Mouse (Mus musculus): ENCODE results near the gene Dnmt3b. TPM values are rescaled to one million over a fixed set of nuclear protein-coding genes. Genes with fewer than 3 reads are reported as not detected.
"Not testable (repeated sequence)": the region's sequence is repeated elsewhere in the genome, so short reads cannot be mapped to it uniquely, and the experiment has no call there.

The Dnmt3b gene
- polyA plus RNA-seq, 1 experiment = not detected

- Histone ChIP-seq H3K4me1 (ENCODE audit: control insufficient read depth, insufficient read depth, low read length) (peaks cover 9% of the 10 kb centered on the region), H3K27ac (ENCODE audit: insufficient read depth, low read depth, low read length) (no peak overlapping the region), H3K4me3 (ENCODE audit: insufficient read depth, low read depth, low read length) (no peak overlapping the region)
- no peak for TF ChIP-seq POLR2A (IDR thresholded peaks at IDR 0.05; ENCODE audit: insufficient read depth, low read depth, low read length)
- no peak for TF ChIP-seq CTCF (IDR thresholded peaks at IDR 0.05; ENCODE audit: insufficient read depth, low read depth, low read length)
- whole genome bisulfite sequencing = 78% methylated on average over 3 of the region's 3 CpGs
These were observed 2.4 kb downstream of the Dnmt3b start for GRCm38 (mm10) chr2:153651681-153652080.

- 92% methylated on average over 8 of the region's 8 CpGs for WGBS
- H3K27ac ChIP-seq (ENCODE audit: insufficient read depth, low read depth, low read length); H3K4me1 ChIP-seq (ENCODE audit: control insufficient read depth, insufficient read depth, low read length); H3K4me3 ChIP-seq (ENCODE audit: insufficient read depth, low read depth, low read length): not testable (repeated sequence)
These were observed 8.4 kb downstream of the Dnmt3b start for GRCm38 (mm10) chr2:153657659-153658058.

- Histone ChIP-seq H3K4me1 (ENCODE audit: control insufficient read depth, insufficient read depth, low read length) (no peaks in the 10 kb centered on the region), H3K4me3 (ENCODE audit: insufficient read depth, low read depth, low read length) (no peak overlapping the region), H3K27ac (ENCODE audit: insufficient read depth, low read depth, low read length) (no peak overlapping the region)
- no peak for TF ChIP-seq POLR2A (IDR thresholded peaks at IDR 0.05; ENCODE audit: insufficient read depth, low read depth, low read length)
- TF ChIP-seq CTCF (IDR thresholded peaks at IDR 0.05; ENCODE audit: insufficient read depth, low read depth, low read length) = no peak
- 66% methylated on average over 3 of the region's 3 CpGs for WGBS
These were observed 11.4 kb downstream of the Dnmt3b start for GRCm38 (mm10) chr2:153660616-153661015.

- Histone ChIP-seq H3K4me1 (ENCODE audit: control insufficient read depth, insufficient read depth, low read length) (no peaks in the 10 kb centered on the region), H3K27ac (ENCODE audit: insufficient read depth, low read depth, low read length) (no peak overlapping the region), H3K4me3 (ENCODE audit: insufficient read depth, low read depth, low read length) (no peak overlapping the region)
- 80% methylated on average over 7 of the region's 7 CpGs for WGBS
- TF ChIP-seq CTCF (IDR thresholded peaks at IDR 0.05; ENCODE audit: insufficient read depth, low read depth, low read length) = no peak
- TF ChIP-seq POLR2A (IDR thresholded peaks at IDR 0.05; ENCODE audit: insufficient read depth, low read depth, low read length) = no peak
These were observed 16.2 kb downstream of the Dnmt3b start for GRCm38 (mm10) chr2:153665401-153665800.

GRCm38 (mm10) chr2:153668754-153669376 lies 19.6 kb downstream of the Dnmt3b start:
- 51% methylated on average over 7 of the region's 7 CpGs for WGBS
- H3K4me1 ChIP-seq (ENCODE audit: control insufficient read depth, insufficient read depth, low read length) = no peaks in the 10 kb centered on the region
- H3K27ac ChIP-seq (ENCODE audit: insufficient read depth, low read depth, low read length) = no peak overlapping the region
- H3K4me3 ChIP-seq (ENCODE audit: insufficient read depth, low read depth, low read length) = no peak overlapping the region
- TF ChIP-seq CTCF (IDR thresholded peaks at IDR 0.05; ENCODE audit: insufficient read depth, low read depth, low read length) (no peak), POLR2A (IDR thresholded peaks at IDR 0.05; ENCODE audit: insufficient read depth, low read depth, low read length) (no peak)

- WGBS = 49% methylated on average over 5 of the region's 5 CpGs
- no peak for TF ChIP-seq CTCF (IDR thresholded peaks at IDR 0.05; ENCODE audit: insufficient read depth, low read depth, low read length)
- TF ChIP-seq POLR2A (IDR thresholded peaks at IDR 0.05; ENCODE audit: insufficient read depth, low read depth, low read length) = no peak
- H3K4me3 ChIP-seq (ENCODE audit: insufficient read depth, low read depth, low read length) = no peak overlapping the region
- H3K4me1 ChIP-seq (ENCODE audit: control insufficient read depth, insufficient read depth, low read length) = no peaks in the 10 kb centered on the region
- H3K27ac ChIP-seq (ENCODE audit: insufficient read depth, low read depth, low read length) = no peak overlapping the region
These were observed 20.9 kb downstream of the Dnmt3b start for GRCm38 (mm10) chr2:153670111-153670510.

- no peaks in the 10 kb centered on the region for H3K4me1 ChIP-seq (ENCODE audit: control insufficient read depth, insufficient read depth, low read length)
- TF ChIP-seq CTCF (IDR thresholded peaks at IDR 0.05; ENCODE audit: insufficient read depth, low read depth, low read length) = no peak
- H3K27ac ChIP-seq (ENCODE audit: insufficient read depth, low read depth, low read length) = no peak overlapping the region
- no peak overlapping the region for H3K4me3 ChIP-seq (ENCODE audit: insufficient read depth, low read depth, low read length)
- WGBS = 95% methylated on average over 2 of the region's 2 CpGs
These were observed 23.4 kb downstream of the Dnmt3b start for GRCm38 (mm10) chr2:153672619-153673018.

GRCm38 (mm10) chr2:153675364-153675763 lies 26.1 kb downstream of the Dnmt3b start:
- H3K27ac ChIP-seq (ENCODE audit: insufficient read depth, low read depth, low read length); H3K4me1 ChIP-seq (ENCODE audit: control insufficient read depth, insufficient read depth, low read length); H3K4me3 ChIP-seq (ENCODE audit: insufficient read depth, low read depth, low read length): not testable (repeated sequence)
- WGBS = 81% methylated on average over 1 of the region's 1 CpGs

- Histone ChIP-seq H3K4me3 (ENCODE audit: insufficient read depth, low read depth, low read length) (no peak overlapping the region), H3K4me1 (ENCODE audit: control insufficient read depth, insufficient read depth, low read length) (no peaks in the 10 kb centered on the region), H3K27ac (ENCODE audit: insufficient read depth, low read depth, low read length) (no peak overlapping the region)
- 97% methylated on average over 6 of the region's 6 CpGs for WGBS
- no peak for TF ChIP-seq CTCF (IDR thresholded peaks at IDR 0.05; ENCODE audit: insufficient read depth, low read depth, low read length)
- TF ChIP-seq POLR2A (IDR thresholded peaks at IDR 0.05; ENCODE audit: insufficient read depth, low read depth, low read length) = no peak
These were observed 27.7 kb downstream of the Dnmt3b start for GRCm38 (mm10) chr2:153676944-153677343.

GRCm38 (mm10) chr2:153677550-153677949 lies 28.3 kb downstream of the Dnmt3b start:
- H3K4me3 ChIP-seq (ENCODE audit: insufficient read depth, low read depth, low read length) = no peak overlapping the region
- WGBS = 73% methylated on average over 7 of the region's 7 CpGs
- H3K27ac ChIP-seq (ENCODE audit: insufficient read depth, low read depth, low read length) = no peak overlapping the region
- H3K4me1 ChIP-seq (ENCODE audit: control insufficient read depth, insufficient read depth, low read length) = no peaks in the 10 kb centered on the region
- TF ChIP-seq CTCF (IDR thresholded peaks at IDR 0.05; ENCODE audit: insufficient read depth, low read depth, low read length) (no peak), POLR2A (IDR thresholded peaks at IDR 0.05; ENCODE audit: insufficient read depth, low read depth, low read length) (no peak)

Measured in olfactory bulb, adult 2 months (tissue).